Mouse (Mus musculus): ENCODE data around the gene Creb5. TPM values are rescaled to one million over a fixed set of nuclear protein-coding genes. Genes with fewer than 3 reads are reported as not detected.

Creb5 gene
- polyA plus RNA-seq, 1 experiment from 2014 or later, result 2.8 TPM

- ATAC-seq, result no peak
- H3K36me3 ChIP-seq (ENCODE audit: control insufficient read depth, insufficient read depth), result no peaks in the 10 kb centered on the region
- no peaks in the 10 kb centered on the region for H3K9me3 ChIP-seq (ENCODE audit: control insufficient read depth)
- no peak overlapping the region for H3K4me3 ChIP-seq (ENCODE audit: low read depth, low read length)
- WGBS, result 78% methylated on average over 8 of the region's 8 CpGs
- H3K27ac ChIP-seq (ENCODE audit: low read depth, low read length), result no peak overlapping the region
- H3K4me2 ChIP-seq (replicated peaks; ENCODE audit: low read depth), result no peak overlapping the region
- H3K4me1 ChIP-seq (replicated peaks; ENCODE audit: control insufficient read depth, insufficient read depth, low read length), result no peaks in the 10 kb centered on the region
- no peaks in the 10 kb centered on the region for H3K27me3 ChIP-seq (replicated peaks; ENCODE audit: control insufficient read depth, insufficient read depth, low read length)
- no peak for TF ChIP-seq CTCF (IDR thresholded peaks at IDR 0.05; ENCODE audit: low read depth)
- H3K9ac ChIP-seq (ENCODE audit: low read depth, low read length), result no peak overlapping the region
Measured at GRCm38 (mm10) chr6:53512226-53512625, 225.2 kb downstream of the Creb5 start.

GRCm38 (mm10) chr6:53513380-53513779 lies 226.3 kb downstream of the Creb5 start:
- ATAC-seq, result no peak
- H3K9me3 ChIP-seq (ENCODE audit: control insufficient read depth), result no peaks in the 10 kb centered on the region
- no peaks in the 10 kb centered on the region for H3K4me1 ChIP-seq (replicated peaks; ENCODE audit: control insufficient read depth, insufficient read depth, low read length)
- H3K4me3 ChIP-seq (ENCODE audit: low read depth, low read length), result no peak overlapping the region
- H3K36me3 ChIP-seq (ENCODE audit: control insufficient read depth, insufficient read depth), result no peaks in the 10 kb centered on the region
- no peak overlapping the region for H3K4me2 ChIP-seq (replicated peaks; ENCODE audit: low read depth)
- no peak overlapping the region for H3K9ac ChIP-seq (ENCODE audit: low read depth, low read length)
- H3K27ac ChIP-seq (ENCODE audit: low read depth, low read length), result no peak overlapping the region
- no peaks in the 10 kb centered on the region for H3K27me3 ChIP-seq (replicated peaks; ENCODE audit: control insufficient read depth, insufficient read depth, low read length)
- TF ChIP-seq CTCF (IDR thresholded peaks at IDR 0.05; ENCODE audit: low read depth), result no peak
- WGBS, result 93% methylated on average over 2 of the region's 2 CpGs

- ATAC-seq, result no peak
- H3K9me3 ChIP-seq (ENCODE audit: control insufficient read depth), result no peaks in the 10 kb centered on the region
- H3K27ac ChIP-seq (ENCODE audit: low read depth, low read length), result no peak overlapping the region
- H3K4me1 ChIP-seq (replicated peaks; ENCODE audit: control insufficient read depth, insufficient read depth, low read length), result no peaks in the 10 kb centered on the region
- H3K36me3 ChIP-seq (ENCODE audit: control insufficient read depth, insufficient read depth), result no peaks in the 10 kb centered on the region
- 48% methylated on average over 1 of the region's 1 CpGs for WGBS
- no peak overlapping the region for H3K9ac ChIP-seq (ENCODE audit: low read depth, low read length)
- peak; percentile 48 for TF ChIP-seq CTCF (IDR thresholded peaks at IDR 0.05; ENCODE audit: low read depth)
- H3K4me2 ChIP-seq (replicated peaks; ENCODE audit: low read depth), result no peak overlapping the region
- H3K4me3 ChIP-seq (ENCODE audit: low read depth, low read length), result no peak overlapping the region
- H3K27me3 ChIP-seq (replicated peaks; ENCODE audit: control insufficient read depth, insufficient read depth, low read length), result no peaks in the 10 kb centered on the region
Measured at GRCm38 (mm10) chr6:53514862-53515261, 227.8 kb downstream of the Creb5 start.

- 76% methylated on average over 4 of the region's 4 CpGs for WGBS
- no peak overlapping the region for H3K4me3 ChIP-seq (ENCODE audit: low read depth, low read length)
- no peaks in the 10 kb centered on the region for H3K36me3 ChIP-seq (ENCODE audit: control insufficient read depth, insufficient read depth)
- no peak overlapping the region for H3K27ac ChIP-seq (ENCODE audit: low read depth, low read length)
- no peak overlapping the region for H3K4me2 ChIP-seq (replicated peaks; ENCODE audit: low read depth)
- no peak for TF ChIP-seq CTCF (IDR thresholded peaks at IDR 0.05; ENCODE audit: low read depth)
- H3K27me3 ChIP-seq (replicated peaks; ENCODE audit: control insufficient read depth, insufficient read depth, low read length), result no peaks in the 10 kb centered on the region
- no peaks in the 10 kb centered on the region for H3K4me1 ChIP-seq (replicated peaks; ENCODE audit: control insufficient read depth, insufficient read depth, low read length)
- H3K9ac ChIP-seq (ENCODE audit: low read depth, low read length), result no peak overlapping the region
- H3K9me3 ChIP-seq (ENCODE audit: control insufficient read depth), result no peaks in the 10 kb centered on the region
- no peak for ATAC-seq
Measured at GRCm38 (mm10) chr6:53515611-53516010, 228.5 kb downstream of the Creb5 start.

GRCm38 (mm10) chr6:53517371-53517945 lies 230.4 kb downstream of the Creb5 start:
- no peak for ATAC-seq
- 70% methylated on average over 5 of the region's 5 CpGs for WGBS
- H3K36me3 ChIP-seq (ENCODE audit: control insufficient read depth, insufficient read depth), result no peaks in the 10 kb centered on the region
- no peaks in the 10 kb centered on the region for H3K27me3 ChIP-seq (replicated peaks; ENCODE audit: control insufficient read depth, insufficient read depth, low read length)
- H3K9me3 ChIP-seq (ENCODE audit: control insufficient read depth), result no peaks in the 10 kb centered on the region
- no peak overlapping the region for H3K27ac ChIP-seq (ENCODE audit: low read depth, low read length)
- H3K4me2 ChIP-seq (replicated peaks; ENCODE audit: low read depth), result no peak overlapping the region
- H3K9ac ChIP-seq (ENCODE audit: low read depth, low read length), result no peak overlapping the region
- no peak overlapping the region for H3K4me3 ChIP-seq (ENCODE audit: low read depth, low read length)
- TF ChIP-seq CTCF (IDR thresholded peaks at IDR 0.05; ENCODE audit: low read depth), result no peak
- no peaks in the 10 kb centered on the region for H3K4me1 ChIP-seq (replicated peaks; ENCODE audit: control insufficient read depth, insufficient read depth, low read length)

- H3K27ac ChIP-seq (ENCODE audit: low read depth, low read length), result no peak overlapping the region
- H3K36me3 ChIP-seq (ENCODE audit: control insufficient read depth, insufficient read depth), result no peaks in the 10 kb centered on the region
- no peaks in the 10 kb centered on the region for H3K9me3 ChIP-seq (ENCODE audit: control insufficient read depth)
- H3K4me3 ChIP-seq (ENCODE audit: low read depth, low read length), result no peak overlapping the region
- WGBS, result 68% methylated on average over 13 of the region's 13 CpGs
- no peaks in the 10 kb centered on the region for H3K4me1 ChIP-seq (replicated peaks; ENCODE audit: control insufficient read depth, insufficient read depth, low read length)
- no peaks in the 10 kb centered on the region for H3K27me3 ChIP-seq (replicated peaks; ENCODE audit: control insufficient read depth, insufficient read depth, low read length)
- no peak for TF ChIP-seq CTCF (IDR thresholded peaks at IDR 0.05; ENCODE audit: low read depth)
- no peak overlapping the region for H3K4me2 ChIP-seq (replicated peaks; ENCODE audit: low read depth)
- no peak overlapping the region for H3K9ac ChIP-seq (ENCODE audit: low read depth, low read length)
- ATAC-seq, result no peak
Measured at GRCm38 (mm10) chr6:53523743-53524497, 236.8 kb downstream of the Creb5 start.

Measured in intestine, postnatal 0 days (tissue).